Mouse (Mus musculus) liver, embryonic 14.5 days (tissue): ENCODE data around the gene Fam49a.

Experiments
- CTCF ChIP-seq: IDR thresholded peaks from 2 replicates; pipeline ENCODE4 v1.5.1; 2016; ENCODE audit warnings: antibody characterized with exemption, low read depth, control low read depth
- EP300 ChIP-seq: IDR thresholded peaks from 2 replicates; pipeline ENCODE4 v1.6.1; 2016; ENCODE audit warnings: antibody characterized with exemption, low read depth

GRCm38 (mm10) chr12:12314326-12314725 is 52.4 kb downstream of the Fam49a start:
- TF ChIP-seq CTCF (no peak), EP300 (no peak)
